Mouse (Mus musculus): ENCODE results near the gene Cyb561d2. TPM values are rescaled to one million over a fixed set of nuclear protein-coding genes. Genes with fewer than 3 reads are reported as not detected.
"Not testable (repeated sequence)": the region's sequence is repeated elsewhere in the genome, so short reads cannot be mapped to it uniquely, and the experiment has no call there.

Cyb561d2 gene
- polyA plus RNA-seq, 1 experiment: 31.3 TPM

DNA sequence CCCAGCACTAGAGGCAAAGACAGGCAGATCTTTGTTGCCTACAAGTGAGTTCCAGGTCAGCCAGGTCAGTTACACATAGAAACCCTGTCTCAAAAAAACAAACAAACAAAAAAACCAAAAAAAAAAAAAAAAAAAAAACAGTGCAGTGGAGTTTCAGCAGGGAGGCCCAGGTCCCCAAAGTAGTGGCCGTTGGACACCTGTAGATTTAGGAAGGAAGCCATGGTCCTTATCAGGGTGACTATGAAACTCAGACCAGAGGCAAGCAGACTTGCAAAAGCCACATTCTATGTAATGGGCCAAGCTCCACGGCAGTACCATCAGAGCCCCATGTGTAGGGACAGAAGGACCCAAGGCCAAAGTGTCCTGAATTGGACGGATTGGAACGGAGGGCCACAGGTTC, 39.6 kb upstream of the Cyb561d2 start:
- Histone ChIP-seq H3K4me3 (ENCODE audit: insufficient read depth, low read length) (peak overlapping the region; percentile 69; the same call in 1 of the 2 replicates), H3K4me1 (ENCODE audit: control insufficient read depth, insufficient read depth, low read length) (peaks cover 6% of the 10 kb centered on the region), H3K27ac (ENCODE audit: insufficient read depth, low read length) (no peak overlapping the region)
- TF ChIP-seq CTCF (IDR thresholded peaks at IDR 0.05; ENCODE audit: extremely low read depth, insufficient read depth, low read length) (no peak), POLR2A (IDR thresholded peaks at IDR 0.05; ENCODE audit: extremely low read depth, insufficient read depth, low read length) (no peak)

DNA sequence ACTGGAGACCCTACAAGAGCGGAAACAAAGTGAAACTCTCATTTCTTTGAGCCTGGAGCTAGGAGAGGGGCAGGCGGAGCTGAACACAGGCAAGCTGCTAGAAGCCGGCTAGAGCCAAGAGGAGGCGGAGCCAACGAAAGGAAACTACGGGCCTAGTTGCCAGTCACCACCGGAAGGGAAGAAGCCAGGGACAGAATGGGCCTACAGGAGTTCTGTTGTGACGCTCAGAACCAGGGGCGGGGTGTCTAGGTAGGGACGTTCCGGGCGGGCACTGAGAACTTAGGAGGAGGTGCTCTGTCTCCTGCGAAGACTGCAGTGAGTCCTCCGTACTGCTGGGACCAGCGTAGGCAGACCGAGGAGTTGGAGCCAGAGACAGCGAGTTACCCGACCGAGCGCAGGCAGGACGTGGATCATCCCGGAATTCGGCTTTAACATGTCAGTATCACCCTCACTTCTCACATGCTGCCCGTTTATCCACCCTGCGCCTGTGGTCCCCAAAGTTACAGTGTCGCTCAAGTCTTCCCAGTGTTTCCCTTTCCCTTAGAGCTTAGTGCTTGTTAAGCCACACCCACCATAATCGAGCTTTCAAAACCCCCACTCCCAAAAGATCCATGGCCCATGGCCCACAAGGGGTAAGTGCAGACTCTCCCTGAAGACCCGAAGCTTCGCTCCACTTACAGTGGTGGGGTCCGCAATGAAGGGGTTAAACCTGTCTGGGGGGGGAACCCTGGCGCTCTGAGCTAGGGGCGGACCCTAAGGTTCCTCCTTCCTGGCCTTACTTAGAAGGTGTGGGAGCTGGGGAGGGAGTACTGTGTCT, 38.7 kb upstream of the Cyb561d2 start, which contains the start of gene Hyal3:
Gene Hyal3 (plus strand): TSS at position 318 of the 817 bp plus-strand sequence.
- peak within 1 kb of the TSS; percentile 69 for H3K4me3 ChIP-seq (ENCODE audit: insufficient read depth, low read length)
- 0 out of 2 replicates have a peak within 1 kb of the TSS, but pooled peaks have one; percentile 3 for H3K27ac ChIP-seq (ENCODE audit: insufficient read depth, low read length)
- peaks cover 6% of the 10 kb centered on the region for H3K4me1 ChIP-seq (ENCODE audit: control insufficient read depth, insufficient read depth, low read length)
- TF ChIP-seq POLR2A (IDR thresholded peaks at IDR 0.05; ENCODE audit: extremely low read depth, insufficient read depth, low read length) (peak; percentile 86), CTCF (IDR thresholded peaks at IDR 0.05; ENCODE audit: extremely low read depth, insufficient read depth, low read length) (no peak)

DNA sequence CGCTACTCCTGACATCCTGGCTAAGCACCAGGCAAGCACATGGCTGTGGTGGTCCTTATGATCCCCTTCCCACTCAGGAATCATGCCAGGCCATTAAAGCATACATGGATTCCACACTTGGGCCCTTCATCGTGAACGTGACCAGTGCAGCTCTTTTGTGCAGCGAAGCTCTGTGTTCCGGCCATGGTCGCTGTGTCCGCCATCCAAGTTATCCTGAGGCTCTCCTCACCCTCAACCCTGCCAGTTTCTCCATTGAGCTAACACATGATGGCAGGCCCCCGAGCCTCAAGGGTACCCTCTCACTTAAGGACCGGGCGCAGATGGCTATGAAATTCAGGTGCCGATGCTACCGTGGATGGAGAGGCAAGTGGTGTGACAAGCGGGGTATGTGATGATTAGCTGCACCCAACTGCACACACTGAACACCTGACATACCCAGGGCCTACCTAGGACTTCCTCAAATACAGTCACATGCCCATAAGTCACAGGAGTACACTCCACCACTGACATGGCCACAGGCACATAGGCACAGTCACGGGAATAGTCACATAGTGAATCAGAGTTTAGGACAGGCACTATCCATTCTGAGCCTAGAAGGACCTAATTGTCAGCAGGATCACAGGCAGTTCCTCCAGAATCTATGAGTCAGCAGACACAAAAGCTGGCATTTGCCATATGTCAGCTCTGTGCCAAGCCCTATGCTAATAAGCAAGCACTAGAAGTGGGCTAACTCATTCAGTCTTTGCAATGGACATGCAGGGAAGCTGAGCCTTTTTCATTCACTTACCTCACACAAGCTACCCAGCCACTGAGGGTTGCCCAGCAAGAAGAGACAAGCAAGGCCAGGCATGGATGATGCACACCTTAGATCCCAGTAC, 37.3 kb upstream of the Cyb561d2 start:
- peaks cover 6% of the 10 kb centered on the region for H3K4me1 ChIP-seq (ENCODE audit: control insufficient read depth, insufficient read depth, low read length)
- H3K4me3 ChIP-seq (ENCODE audit: insufficient read depth, low read length): no peak overlapping the region
- no peak overlapping the region for H3K27ac ChIP-seq (ENCODE audit: insufficient read depth, low read length)
- no peak for TF ChIP-seq CTCF (IDR thresholded peaks at IDR 0.05; ENCODE audit: extremely low read depth, insufficient read depth, low read length)
- TF ChIP-seq POLR2A (IDR thresholded peaks at IDR 0.05; ENCODE audit: extremely low read depth, insufficient read depth, low read length): no peak

DNA sequence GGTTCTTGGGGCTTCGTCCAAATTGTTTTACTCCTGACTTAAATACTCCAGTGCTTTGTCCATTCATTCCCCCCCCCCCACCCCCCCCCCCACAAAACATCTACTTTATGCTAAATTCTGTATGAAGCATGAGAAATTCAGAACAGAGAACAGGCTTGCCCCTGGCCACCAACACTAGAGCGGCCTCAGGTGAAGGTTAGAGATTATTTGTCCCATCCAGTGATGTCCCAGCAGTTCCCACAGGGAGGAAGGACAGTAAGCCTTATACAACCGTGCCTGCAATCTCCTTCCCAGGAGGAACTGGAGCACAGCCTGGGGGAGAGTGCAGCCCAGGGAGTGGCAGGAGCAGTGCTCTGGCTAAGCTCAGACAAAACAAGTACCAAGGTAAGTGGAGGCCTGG, 36.6 kb upstream of the Cyb561d2 start, which contains the start of gene Naa80:
Gene Naa80 (plus strand): TSS at position 301 of the 400 bp plus-strand sequence.
- H3K4me1 ChIP-seq (ENCODE audit: control insufficient read depth, insufficient read depth, low read length): peaks cover 6% of the 10 kb centered on the region
- no peak within 1 kb of the TSS for H3K4me3 ChIP-seq (ENCODE audit: insufficient read depth, low read length)
- no peak within 1 kb of the TSS for H3K27ac ChIP-seq (ENCODE audit: insufficient read depth, low read length)
- no peak for TF ChIP-seq POLR2A (IDR thresholded peaks at IDR 0.05; ENCODE audit: extremely low read depth, insufficient read depth, low read length)
- no peak for TF ChIP-seq CTCF (IDR thresholded peaks at IDR 0.05; ENCODE audit: extremely low read depth, insufficient read depth, low read length)

DNA sequence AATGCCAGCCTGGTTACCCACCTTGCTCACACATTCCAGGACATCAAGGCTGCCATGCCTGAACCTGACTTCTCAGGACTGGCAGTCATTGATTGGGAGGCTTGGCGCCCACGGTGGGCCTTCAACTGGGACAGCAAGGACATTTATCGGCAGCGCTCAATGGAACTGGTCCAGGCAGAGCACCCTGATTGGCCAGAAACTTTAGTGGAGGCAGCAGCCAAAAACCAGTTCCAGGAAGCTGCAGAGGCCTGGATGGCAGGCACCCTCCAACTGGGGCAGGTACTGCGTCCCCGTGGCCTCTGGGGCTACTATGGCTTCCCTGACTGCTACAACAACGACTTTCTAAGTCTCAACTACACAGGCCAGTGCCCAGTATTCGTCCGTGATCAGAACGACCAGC, 35.9 kb upstream of the Cyb561d2 start:
- no peak overlapping the region for H3K4me3 ChIP-seq (ENCODE audit: insufficient read depth, low read length)
- H3K4me1 ChIP-seq (ENCODE audit: control insufficient read depth, insufficient read depth, low read length): peaks cover 6% of the 10 kb centered on the region
- TF ChIP-seq POLR2A (IDR thresholded peaks at IDR 0.05; ENCODE audit: extremely low read depth, insufficient read depth, low read length) (no peak), CTCF (IDR thresholded peaks at IDR 0.05; ENCODE audit: extremely low read depth, insufficient read depth, low read length) (no peak)
- H3K27ac ChIP-seq (ENCODE audit: insufficient read depth, low read length): no peak overlapping the region

DNA sequence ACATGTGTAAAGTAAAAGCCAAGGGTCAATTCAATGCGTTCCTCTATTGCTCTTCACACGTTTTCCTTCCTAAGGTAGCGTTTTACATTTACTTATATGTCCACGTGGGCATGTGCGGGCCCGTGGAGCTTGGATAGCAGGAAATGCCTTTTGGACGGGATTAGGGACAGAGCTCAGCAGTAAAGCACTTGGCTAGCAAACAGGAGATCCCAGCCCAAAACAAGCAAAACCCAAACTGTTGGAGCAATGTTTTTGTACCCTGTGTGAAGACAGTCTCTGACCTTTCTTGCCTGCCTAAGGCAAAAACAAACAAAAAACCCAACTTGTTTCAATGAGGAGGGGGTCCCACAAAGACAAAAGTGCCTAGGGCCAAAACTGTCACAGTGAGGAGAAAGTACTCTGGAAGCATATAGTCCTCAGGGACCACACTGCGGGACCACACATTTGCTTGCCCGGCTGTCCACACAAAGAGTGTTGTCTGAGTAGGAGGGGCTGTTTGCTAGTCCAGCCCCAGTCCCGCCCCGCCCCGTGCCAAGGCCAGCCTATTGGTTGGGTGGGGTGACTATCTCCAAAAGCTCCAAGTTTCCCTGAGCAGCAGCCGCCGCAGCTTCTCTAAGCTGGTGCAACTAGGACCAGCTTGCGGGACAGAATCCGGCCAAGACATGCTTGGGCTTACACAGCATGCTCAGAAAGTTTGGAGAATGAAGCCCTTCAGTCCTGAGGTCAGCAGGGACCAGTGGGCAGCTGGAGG, 34.5 kb upstream of the Cyb561d2 start, which contains the start of gene Hyal1:
Gene Hyal1 (plus strand): TSS at position 571 of the 751 bp plus-strand sequence.
- H3K4me1 ChIP-seq (ENCODE audit: control insufficient read depth, insufficient read depth, low read length): peaks cover 6% of the 10 kb centered on the region
- TF ChIP-seq POLR2A (IDR thresholded peaks at IDR 0.05; ENCODE audit: extremely low read depth, insufficient read depth, low read length) (peak; percentile 55; the same call in 1 of the 2 replicates), CTCF (IDR thresholded peaks at IDR 0.05; ENCODE audit: extremely low read depth, insufficient read depth, low read length) (no peak)
- H3K27ac ChIP-seq (ENCODE audit: insufficient read depth, low read length): 0 out of 2 replicates have a peak within 1 kb of the TSS, but pooled peaks have one; percentile 25
- H3K4me3 ChIP-seq (ENCODE audit: insufficient read depth, low read length): peak within 1 kb of the TSS; percentile 16; the same call in 1 of the 2 replicates

DNA sequence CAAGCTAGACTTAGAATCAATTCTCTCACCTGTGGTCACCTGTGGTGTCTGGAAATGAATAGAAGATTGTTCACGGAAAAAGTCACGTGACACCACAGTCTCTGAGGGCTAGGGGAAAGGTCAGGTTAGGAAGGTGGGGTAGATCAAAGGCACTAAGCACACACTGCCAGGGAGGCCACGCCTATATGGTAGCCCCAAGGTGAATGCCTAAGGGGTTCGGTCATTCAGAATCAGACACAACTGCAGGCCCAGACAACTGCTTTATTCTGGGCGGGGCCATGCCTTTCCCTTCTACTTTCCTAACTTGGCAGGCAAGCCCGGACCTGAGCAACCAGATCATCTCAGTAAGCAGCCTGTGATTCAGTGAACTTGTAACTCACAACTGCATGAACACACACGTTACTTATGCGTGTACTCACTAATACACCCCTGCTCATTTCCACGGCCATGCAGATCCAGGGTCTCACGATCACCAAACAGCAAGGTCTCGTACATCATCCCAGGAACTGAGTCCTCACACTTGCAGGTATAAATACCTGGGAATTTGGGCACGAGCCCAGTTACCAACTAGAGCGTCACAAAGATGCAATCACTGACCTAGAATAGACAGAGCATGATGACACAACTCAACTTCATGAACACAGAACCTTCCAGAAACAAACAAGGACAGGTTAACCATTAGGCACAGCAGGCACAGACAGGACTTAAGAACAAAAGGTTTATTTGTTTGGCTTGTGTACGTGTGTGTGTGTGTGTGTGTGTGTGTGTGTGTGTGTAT, 33.8 kb upstream of the Cyb561d2 start:
- Histone ChIP-seq H3K4me3 (ENCODE audit: insufficient read depth, low read length) (no peak overlapping the region), H3K27ac (ENCODE audit: insufficient read depth, low read length) (0 out of 2 replicates have a peak overlapping the region, but pooled peaks have one; percentile 25), H3K4me1 (ENCODE audit: control insufficient read depth, insufficient read depth, low read length) (peaks cover 4% of the 10 kb centered on the region; the same call in 1 of the 2 replicates)
- TF ChIP-seq CTCF (IDR thresholded peaks at IDR 0.05; ENCODE audit: extremely low read depth, insufficient read depth, low read length) (no peak), POLR2A (IDR thresholded peaks at IDR 0.05; ENCODE audit: extremely low read depth, insufficient read depth, low read length) (no peak)

DNA sequence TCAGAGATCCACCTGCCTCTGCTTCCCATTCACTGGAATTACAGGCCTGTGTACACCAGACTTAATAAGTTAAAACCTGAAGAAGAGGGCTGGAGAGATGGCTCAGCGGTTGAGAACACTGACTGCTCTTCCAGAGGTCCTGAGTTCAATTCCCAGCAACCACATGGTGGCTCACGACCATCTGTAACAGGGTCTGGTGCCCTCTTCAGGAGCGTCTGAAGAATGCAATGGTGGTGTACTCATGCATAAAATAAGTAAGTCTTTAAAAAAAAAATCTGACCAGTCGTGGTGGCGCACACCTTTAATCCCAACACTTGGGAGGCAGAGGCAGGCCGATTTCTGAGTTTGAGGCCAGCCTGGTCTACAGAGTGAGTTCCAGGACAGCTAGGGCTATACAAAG, 31.8 kb upstream of the Cyb561d2 start:
- not testable (repeated sequence) for H3K27ac ChIP-seq (ENCODE audit: insufficient read depth, low read length); H3K4me3 ChIP-seq (ENCODE audit: insufficient read depth, low read length); H3K4me1 ChIP-seq (ENCODE audit: control insufficient read depth, insufficient read depth, low read length)

Data from cortical plate, adult 2 months (tissue).